ENCODE assay signal across 22 mouse cellular contexts in genomic region chr11:118645158-118645557, GRCm38 (mm10).
"Had no signal": no experiment of that assay in that cellular context is flagged by ENCODE, and none has a peak within 500 bp of the region (broad histone marks: within the 10 kb centered on the region; RNA-seq: fewer than 3 reads in every experiment).

No protein-coding gene starts in this region.

- DNase-seq: heart, postnatal 10 days; heart, postnatal 14 days; heart, postnatal 36 days; heart, postnatal 4 days; kidney, adult 11 months; kidney, adult 18-20 months; kidney, adult 2 months; kidney, adult 8-10 months; kidney, adult 9 months; kidney, postnatal 10 days; kidney, postnatal 14 days; kidney, postnatal 25 days; kidney, postnatal 36 days; kidney, postnatal 4 days; layer of hippocampus, adult 9-11 months; layer of hippocampus, postnatal 36 days had no signal

- ATAC-seq: hindbrain, embryonic 16.5 days; hindbrain, postnatal 0 days; inflammation-experienced regulatory T-cells, adult 6 months; intestine, embryonic 15.5 days; intestine, embryonic 16.5 days; intestine, postnatal 0 days had no signal
